Mouse (Mus musculus) megakaryocyte progenitor cell, adult 5-6 weeks (primary cell): ENCODE data around the gene Slc22a18. TPM values are rescaled to one million over a fixed set of nuclear protein-coding genes. Genes with fewer than 3 reads are reported as not detected.
A peak's percentile ranks its signal among the peaks of the same experiment; 100 is the strongest.
"Not testable (repeated sequence)": the region's sequence is repeated elsewhere in the genome, so short reads cannot be mapped to it uniquely, and the experiment has no call there.

Experiments
- ATAC-seq: replicated peaks from 2 replicates; pipeline ENCODE4 v1.8.0; 2016; ENCODE audit warnings: mild to moderate bottlenecking, moderate TSS enrichment, inconsistent platforms; ENCODE audit not compliant: poor library complexity
- total RNA-seq, 2 experiments: library from RNA; stranded (forward) in 1 of 2; stranded (reverse) in 1 of 2; fragments of 157-497, 149-512 nt in 1 of 2; fragments of 200-1000 nt in 1 of 2; gene quantifications; 2 replicates each; pipeline versions ENCODE4 v1.2.3 to v1.2.4; 2015 to 2017

The Slc22a18 gene
- total RNA-seq, 2 experiments from 2014 or later: 1.5 TPM; not detected in 1

DNA sequence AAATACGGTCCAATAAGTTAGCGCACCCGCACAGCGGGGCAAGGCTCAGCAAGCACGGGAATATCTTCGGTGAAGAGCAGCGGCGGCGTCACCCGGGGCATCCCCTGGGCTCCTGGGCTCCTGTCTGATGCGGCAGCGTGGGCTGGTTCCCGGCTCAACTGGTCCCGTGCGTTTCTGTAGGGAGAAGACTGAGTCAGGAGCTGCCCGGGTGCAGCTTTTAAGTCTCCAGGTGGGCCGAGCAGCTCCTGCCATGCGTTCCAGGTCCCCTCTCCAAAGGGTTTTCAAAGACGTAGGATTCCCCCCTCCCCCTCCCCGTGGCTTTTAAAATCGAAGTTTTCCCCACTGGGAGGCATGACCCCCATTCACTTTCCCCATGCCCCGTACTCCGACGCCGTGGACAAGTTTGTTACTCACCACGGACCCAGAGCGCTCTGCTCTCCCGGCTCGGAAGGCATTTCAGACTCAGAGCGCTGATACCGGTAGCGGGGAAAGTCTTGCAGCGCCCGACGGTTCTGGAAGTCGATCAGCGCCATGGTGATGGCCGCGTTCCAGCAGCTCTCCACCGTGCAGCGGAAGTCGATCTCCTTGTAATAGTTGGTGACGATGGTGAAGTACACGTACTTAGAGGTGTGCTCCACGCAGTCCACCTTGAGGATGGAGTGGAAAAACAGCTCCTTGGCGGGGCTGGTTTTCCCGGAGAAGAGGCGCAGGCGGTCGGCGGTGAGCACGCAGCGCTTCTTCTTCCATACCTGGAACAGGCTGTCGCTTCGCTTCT, 28.3 kb downstream of the Slc22a18 start:
- ATAC-seq: peak; percentile 30

DNA sequence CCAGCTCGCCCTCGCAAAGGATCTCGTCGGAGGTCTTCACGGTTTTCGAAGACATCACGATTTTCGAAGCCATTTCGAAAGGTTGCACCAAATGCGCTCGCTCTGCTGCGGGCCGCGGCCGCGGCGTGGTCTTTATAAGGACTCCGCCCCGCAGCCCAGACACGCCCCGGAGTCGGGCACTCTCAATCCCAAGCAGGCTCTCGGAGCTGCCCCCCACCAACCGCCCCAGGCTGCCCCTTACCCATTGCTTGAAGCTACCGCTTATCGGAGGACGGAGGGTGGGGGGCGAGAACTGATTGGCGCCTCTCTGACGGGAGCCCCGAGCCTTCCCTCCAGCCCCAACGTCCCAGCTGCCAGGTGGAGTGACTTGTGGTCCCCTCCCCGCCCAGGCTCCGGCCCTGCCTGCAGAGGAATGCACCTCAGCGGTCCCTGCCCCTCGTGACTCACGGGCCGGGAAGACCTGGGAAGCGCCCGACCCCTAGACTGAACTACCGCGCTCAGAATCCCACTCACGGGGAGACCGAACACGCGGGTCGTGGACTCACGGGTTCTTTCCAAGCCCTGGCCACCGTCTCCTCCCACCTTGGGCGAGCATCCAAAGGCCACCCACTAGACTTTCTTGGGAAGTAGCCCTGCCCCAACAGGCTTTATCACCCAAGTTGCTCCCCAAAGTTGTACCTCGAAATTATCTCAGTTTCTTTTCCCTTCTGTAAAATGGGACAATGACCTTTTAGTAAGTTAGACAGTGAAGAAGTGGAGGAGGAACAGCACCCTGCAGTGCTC, 29.1 kb downstream of the Slc22a18 start, which contains the start of gene Phlda2:
Gene Phlda2, minus strand, starts transcription at position 733 of the 783 bp plus-strand sequence.
- ATAC-seq: peak; percentile 32

DNA sequence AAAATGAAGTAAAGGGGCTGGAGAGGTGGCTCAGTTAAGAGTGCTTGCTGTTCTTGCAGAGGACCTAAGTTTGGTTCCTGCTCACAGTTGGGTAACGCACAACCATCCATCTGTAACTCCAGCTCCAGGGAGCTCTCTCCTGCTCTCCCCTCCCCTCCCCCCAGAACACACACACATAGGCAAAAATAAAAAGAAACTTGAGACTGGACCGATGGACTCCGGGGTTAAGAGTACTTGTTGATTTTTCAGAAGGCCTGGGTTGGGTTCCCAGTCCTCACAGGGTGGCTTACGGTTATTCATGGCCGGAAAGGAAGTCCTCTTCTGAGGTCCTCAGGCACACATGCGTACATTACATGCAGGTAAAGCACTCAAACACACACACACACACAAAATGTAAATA, 30.4 kb downstream of the Slc22a18 start:
- no peak for ATAC-seq

DNA sequence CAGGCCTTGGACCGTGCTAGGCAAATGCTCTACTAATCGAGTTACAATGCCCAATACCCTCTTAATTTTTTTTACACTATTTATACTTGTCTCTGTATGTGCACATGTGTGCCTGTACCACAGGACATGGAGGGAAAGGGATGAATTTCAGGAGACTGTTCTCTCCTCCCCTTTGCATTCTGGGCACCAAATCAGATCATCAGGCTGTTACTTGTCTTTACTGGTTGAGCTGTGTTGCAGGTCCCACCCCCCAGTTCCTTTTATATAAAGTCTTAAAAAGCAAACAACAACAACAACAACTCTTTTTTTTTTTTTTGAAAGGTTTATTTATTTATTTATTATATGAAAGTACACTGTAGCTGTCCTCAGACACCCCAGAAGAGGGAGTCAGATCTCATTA, 31.9 kb downstream of the Slc22a18 start:
- no peak for ATAC-seq

DNA sequence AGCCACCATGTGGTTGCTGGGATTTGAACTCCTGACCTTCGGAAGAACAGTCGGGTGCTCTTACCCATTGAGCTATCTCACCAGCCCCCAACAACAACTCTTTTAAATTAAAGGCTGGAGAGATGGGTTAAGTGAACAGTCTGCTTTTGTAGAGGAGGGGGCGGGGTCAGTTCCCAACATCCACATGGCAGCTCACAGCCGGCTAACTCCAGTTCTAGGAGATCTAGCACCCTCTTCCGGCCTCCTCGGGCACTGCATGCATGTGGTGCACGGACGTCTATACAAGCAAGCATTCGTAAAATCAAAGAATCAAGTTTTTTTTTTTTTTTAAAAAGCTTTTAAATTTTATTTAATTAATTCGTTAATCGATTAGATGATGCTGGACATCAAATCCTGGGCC, 32.3 kb downstream of the Slc22a18 start:
- ATAC-seq: peak; percentile 70

DNA sequence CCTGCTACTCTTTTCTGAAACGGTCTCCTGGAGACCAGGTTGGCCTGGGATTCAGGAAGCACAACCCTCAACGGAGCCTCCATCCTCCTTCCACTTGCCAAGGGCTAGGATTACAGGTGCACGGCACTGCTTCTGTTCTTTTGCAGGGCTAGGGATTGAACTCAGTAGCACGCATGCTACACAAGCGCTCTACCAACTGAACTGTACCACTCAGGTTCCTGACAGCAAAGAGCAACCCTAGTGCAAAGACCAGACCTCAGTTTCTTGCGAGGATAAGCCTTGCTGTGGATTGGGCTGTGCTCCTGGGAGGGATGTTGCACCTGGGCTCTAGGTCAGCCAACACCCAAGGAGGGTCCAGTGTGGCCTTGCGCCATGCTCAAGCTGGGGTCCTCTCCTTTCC, 32.7 kb downstream of the Slc22a18 start:
- no peak for ATAC-seq

DNA sequence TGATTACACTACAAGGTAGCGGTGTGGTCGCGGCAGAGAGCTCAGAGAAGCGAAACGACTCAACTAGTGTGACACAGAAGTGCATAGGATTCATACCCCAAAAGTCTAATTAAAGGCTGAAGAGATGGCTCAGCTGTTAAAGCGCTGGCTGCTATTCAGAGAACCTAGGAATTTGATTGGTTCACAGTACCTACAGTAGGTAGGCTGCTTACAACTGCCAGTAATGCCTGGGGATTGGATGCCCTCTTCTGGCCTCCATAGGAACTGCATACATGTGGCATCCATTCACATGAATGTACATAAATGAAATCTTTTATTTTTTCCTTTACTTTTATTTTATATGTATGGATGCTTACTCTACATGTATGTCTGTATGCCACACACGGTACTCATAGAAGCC, 33.1 kb downstream of the Slc22a18 start:
- peak; percentile 72 for ATAC-seq

DNA sequence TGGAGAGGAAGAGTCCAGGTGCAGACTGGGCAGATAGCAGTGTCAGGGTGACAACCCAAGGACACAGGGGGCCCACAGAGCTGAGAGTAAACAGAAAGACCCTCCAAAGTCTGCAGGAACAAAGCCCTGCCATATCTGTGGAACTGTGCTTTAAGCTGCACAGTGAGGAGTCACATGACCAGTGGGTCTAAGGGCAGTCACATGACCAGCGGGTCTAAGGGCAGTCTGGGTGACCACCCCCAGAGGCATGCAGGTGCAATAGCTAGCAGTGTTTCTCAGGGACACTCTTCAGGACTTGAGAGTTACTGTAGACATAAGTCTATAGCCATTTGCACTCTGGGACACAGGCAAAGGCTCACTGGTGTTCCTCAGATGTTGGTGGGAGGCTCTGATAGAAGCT, 36.0 kb downstream of the Slc22a18 start:
- no peak for ATAC-seq

DNA sequence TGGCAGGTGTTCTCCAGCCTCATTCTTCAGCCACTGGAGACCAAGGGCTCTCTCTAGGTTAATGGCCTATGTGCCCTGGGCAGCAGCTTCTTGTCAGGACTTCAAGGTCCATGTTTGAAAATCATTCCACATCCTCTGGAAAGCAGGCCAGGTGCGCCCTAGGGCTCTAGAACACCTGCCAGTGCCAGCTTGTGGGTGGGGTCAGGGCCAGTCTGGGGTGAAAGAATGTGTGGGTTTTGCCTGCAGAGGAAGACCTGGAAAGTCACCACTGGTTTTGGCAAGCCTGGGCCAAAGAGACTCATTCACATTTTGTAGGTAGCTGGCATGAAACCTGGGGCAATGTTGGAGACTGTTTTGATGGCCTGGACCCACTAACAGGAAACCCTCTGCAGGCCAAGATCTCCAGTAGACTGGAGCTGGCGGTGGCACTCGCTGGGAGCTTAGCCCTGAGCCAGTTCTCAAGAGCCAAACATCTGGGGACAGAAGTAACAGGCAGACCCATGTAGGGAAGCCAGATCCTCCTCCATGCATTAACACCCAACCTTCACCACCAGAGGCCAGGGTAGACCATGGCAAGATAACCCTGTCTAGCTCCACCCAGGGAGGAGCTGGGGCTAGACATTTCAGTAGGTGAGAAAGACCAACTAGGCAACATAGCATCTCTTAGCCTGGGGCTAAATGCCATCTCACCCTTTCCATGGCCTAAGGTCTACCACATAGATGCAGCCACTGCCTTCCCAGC, 37.2 kb downstream of the Slc22a18 start:
- ATAC-seq: peak; percentile 51

- no peak for ATAC-seq
Observed at GRCm38 (mm10) chr7:143511335-143511712, 37.8 kb downstream of the Slc22a18 start.

GRCm38 (mm10) chr7:143513763-143514415, 40.4 kb downstream of the Slc22a18 start:
- peak; percentile 49 for ATAC-seq

GRCm38 (mm10) chr7:143514416-143514768, 40.9 kb downstream of the Slc22a18 start:
- no peak for ATAC-seq

- no peak for ATAC-seq
Observed at GRCm38 (mm10) chr7:143519333-143519732, 45.8 kb downstream of the Slc22a18 start.

DNA sequence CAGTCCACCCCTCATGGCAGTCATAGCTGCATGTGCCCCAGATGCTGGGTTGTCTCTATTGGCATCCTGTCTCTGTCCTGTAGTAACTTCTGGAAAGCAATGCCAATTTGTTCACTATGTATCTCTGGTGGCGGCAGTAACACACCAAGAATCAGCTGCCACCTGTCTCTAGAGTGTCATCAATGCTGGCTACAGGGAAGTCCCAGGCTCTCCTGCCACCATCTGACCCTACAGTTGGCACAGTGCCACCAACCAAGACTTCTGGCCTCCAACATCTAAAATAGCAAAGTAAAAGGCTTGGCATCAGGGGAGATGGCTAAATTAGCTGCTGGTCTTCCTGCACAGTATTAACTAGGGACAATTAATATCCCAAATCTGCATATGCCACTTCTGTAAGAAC, 58.9 kb downstream of the Slc22a18 start:
- no peak for ATAC-seq

DNA sequence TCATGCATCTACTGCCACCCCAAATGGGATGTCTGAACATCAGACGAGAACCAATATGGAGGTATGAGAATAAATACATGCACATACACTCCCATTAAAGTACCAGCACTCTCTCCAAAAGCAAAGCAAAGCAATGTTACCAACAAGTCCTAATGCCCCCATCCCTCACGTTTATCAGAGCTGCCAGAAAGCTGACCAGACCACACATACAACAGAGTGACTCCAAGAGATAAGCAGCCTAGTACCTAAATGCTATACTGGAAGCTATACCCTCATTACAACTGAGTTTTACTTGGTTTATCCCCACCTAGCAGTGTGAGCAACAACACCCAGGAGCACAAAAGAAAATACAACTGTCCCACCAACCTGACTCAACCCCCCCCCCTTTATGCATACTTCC, 59.7 kb downstream of the Slc22a18 start:
- ATAC-seq: peak; percentile 94

- no peak for ATAC-seq
Observed at GRCm38 (mm10) chr7:143536251-143536650, 62.7 kb downstream of the Slc22a18 start.

DNA sequence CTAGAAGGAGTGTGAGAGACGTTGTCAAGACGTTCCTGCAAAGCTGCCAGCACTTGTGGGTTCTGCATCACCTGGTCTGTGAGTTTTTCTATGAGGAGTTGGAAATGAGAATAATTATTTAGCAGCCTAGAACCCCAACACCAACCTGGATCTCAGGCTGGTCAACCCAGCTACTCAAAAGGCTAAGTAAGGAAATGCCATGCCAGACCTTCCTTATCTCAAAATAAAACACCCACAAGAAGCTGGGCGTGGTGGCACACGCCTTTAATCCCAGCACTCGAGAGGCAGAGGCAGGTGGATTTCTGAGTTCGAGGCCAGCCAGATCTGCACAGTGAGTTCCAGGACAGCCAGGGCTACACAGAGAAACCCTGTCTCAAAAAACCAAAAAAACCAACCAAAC, 64.7 kb downstream of the Slc22a18 start:
- ATAC-seq: not testable (repeated sequence)

DNA sequence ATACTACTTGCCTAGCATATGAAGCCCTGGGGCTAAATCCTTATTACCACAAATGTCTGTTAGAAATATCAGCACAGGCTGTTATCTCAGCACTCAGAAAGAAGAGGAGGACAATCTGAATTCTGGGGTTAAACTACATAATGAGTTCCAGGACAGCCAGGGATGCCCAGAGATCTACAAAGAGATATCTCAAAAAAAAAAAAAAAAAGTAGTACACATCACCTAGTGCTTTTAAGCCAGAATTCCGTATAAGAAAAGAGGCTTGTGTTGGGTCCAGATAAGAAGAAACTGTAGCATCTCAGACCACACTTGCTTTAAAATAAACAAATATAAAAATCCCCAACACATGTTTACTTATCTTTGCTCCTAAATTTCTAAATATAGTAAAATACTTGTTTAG, 65.1 kb downstream of the Slc22a18 start:
- peak; percentile 55 for ATAC-seq

GRCm38 (mm10) chr7:143544368-143544767, 70.8 kb downstream of the Slc22a18 start:
- ATAC-seq: 0 out of 2 replicates have a peak, but pooled peaks have one; percentile 18

DNA sequence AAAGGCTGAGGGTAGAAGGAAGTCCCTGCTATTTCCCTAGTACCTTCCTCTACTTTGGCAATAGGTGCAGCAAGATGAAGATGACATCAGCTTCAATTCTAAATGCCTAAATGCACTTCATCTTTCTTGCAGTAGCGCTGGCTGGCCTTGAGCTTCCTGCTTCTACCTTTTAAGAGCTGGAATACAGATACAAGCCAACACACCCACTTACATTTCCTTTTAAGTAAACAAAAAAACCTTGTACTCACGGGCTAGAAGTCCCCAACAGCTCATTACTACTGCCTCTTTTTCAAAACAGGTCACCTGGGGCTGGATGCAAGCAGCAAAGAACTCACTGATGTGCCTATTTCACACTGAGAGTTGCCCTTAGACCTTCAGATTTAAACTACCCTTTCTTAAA, 73.0 kb downstream of the Slc22a18 start:
- no peak for ATAC-seq
